Mouse (Mus musculus): ENCODE data around the gene Sirt4.
"Not testable (repeated sequence)": the region's sequence is repeated elsewhere in the genome, so short reads cannot be mapped to it uniquely, and the experiment has no call there.

Sirt4 gene

GRCm38 (mm10) chr5:115514896-115515587, 30.5 kb upstream of the Sirt4 start:
- no peak for DNase-seq (ENCODE audit: low read depth, low spot score)

GRCm38 (mm10) chr5:115514346-115514745, 29.8 kb upstream of the Sirt4 start:
- no peak for DNase-seq (ENCODE audit: low read depth, low spot score)

GRCm38 (mm10) chr5:115513721-115514120, 29.2 kb upstream of the Sirt4 start:
- no peak for DNase-seq (ENCODE audit: low read depth, low spot score)

- no peak for DNase-seq (ENCODE audit: low read depth, low spot score)
Observed at GRCm38 (mm10) chr5:115513246-115513645, 28.7 kb upstream of the Sirt4 start.

DNA sequence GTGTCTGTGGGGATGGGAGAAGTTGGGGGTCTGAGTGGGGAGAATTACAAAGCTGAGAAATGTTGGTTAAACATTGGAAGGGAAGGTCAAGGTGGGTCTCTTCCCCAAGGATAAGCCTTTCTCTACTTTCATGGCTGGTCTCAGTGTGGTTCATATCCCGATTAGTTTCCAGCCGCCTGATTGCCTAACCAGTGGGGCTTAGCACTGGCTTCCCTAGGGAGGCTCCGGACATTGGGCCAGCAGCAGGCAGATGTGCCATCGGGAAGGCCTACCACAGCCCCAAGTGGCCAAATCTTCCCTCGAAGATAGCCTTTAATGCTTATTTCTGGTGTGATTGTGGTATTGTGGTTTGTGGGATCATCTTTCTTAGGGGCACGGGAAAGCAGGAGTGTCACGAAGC, 27.9 kb upstream of the Sirt4 start:
- no peak for DNase-seq (ENCODE audit: low read depth, low spot score)

GRCm38 (mm10) chr5:115509790-115510689, 25.5 kb upstream of the Sirt4 start:
- DNase-seq (ENCODE audit: low read depth, low spot score) = no peak

GRCm38 (mm10) chr5:115509321-115509761, 24.8 kb upstream of the Sirt4 start:
- no peak for DNase-seq (ENCODE audit: low read depth, low spot score)

DNA sequence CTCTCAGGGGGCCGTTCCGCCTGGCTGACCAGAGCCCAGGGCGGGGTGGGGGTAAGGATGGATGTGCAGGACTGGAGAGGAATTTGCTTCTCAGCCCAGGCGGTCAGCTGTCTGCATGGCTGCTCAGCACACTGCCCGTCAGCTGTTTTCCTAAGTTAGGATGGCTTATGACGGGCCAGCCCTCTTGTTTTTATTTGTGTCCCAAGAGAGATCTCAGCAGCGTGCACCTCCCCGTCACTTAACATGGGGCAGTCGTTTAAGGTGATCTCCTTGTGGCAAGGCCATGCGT, 24.3 kb upstream of the Sirt4 start:
- DNase-seq (ENCODE audit: low read depth, low spot score) = no peak

DNA sequence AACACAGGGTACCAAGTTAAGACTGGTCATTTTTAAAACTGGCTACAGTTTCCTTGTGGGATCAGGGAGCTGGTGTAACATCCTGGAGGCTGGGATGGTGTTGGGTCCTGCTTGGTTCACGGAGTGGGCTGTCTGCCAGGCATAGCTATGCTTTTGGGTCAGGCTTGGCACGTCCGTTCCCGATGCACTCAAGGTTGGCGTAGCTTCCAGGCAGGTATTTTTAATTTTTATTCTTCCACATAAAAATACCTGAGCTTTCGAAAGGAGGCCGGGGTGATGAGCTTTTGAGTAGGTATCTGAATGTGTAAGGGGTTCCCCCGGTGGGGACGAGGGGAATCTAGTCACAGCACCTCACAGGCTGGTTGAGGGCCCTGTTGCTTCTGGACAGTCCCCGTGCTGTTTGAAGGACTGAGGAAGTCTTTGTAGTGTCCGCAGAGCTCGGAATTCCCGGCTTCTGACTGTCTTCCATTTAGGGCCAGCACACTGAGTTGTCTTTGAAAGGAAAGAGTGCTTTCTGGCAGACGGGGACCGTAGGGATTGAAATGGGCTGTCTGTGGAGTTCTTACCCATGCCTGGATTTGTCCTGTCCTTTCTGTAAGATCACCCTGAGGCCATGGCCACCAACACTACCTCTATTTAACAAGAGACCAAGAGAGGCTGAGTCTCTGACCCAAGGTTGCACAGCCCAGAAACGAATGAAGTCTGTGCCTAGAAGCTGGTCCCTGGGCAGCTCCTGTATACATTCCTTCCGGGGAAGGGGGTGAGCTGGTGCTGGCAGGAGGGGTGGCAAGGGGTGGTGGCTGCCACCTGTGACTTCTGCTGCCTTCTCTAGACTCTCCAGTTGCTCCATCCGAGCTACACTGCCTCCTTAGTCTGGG, 23.7 kb upstream of the Sirt4 start:
- no peak for DNase-seq (ENCODE audit: low read depth, low spot score)

DNA sequence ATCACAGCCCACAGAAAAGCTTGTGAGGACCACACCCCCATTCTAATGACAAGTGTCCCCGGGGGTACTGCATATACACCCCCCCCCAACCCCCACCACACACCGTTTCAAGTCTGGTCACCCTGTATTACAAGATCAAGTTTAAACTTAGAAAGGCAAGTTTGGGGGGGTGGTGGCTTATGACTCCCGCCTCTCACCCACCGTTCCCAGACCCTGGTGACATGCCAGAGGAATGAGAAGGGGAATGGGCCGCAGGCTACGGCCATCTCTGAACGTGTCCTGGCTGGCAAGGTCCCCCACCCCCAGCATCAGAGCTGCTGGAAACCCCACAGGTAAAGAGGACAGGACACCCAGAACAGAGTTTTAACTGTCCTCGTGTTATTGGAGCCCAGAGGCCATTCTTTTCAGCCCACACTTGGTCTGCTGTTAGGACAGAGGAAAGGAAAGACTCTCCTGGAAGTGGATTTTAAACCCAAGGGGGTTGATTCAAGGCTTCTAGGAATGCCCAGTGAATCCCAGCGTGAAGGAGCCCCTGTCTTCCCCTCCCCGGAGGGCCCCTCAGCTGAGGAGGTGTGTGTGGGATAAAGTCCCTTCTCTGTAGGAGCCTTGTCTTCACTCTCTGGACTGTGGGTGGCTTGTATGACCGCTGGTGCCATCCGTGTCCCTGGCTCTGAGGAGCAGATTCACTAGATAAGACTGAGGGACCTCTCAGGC, 22.9 kb upstream of the Sirt4 start:
- no peak for DNase-seq (ENCODE audit: low read depth, low spot score)

DNA sequence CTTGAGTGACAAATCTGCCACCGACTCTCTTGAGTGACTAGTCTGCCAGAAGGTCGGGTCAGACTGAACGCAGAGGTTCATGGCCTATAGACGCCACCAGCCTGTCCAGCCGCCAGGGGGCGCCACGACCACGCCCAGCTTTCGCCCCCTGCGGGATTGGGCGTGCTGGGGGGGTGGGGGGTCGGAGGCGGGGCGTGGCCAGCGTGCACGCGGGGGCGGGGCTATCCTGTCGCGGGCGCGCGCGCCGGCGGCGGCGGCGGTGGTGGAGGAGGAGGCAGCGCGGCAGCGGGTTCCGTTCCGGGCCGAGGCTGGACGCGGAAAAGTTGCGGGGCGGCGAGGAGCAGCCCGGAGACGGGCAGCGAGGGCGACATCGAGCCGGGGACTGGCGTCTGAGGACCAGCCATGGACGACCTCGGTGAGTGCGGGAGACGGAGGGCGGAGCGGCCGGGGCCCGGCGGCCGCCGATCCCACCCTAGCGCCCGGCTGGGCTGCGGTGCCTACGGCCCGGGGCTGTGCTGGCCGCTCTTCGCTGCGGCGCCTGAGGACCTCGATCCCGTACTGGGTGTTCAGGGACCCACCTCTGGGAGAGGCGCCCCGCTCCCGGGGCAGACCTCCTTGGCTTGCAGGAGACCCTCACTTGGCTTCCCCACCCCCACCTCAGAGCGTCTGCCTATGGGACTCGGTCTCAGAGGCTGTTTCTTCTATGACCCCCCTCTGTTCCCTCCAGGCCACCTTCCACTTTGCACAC, 22.1 kb upstream of the Sirt4 start, which contains the start of gene Pxn:
TSS of gene Pxn (plus strand) at position 223 of the 748 bp plus-strand sequence.
- no peak for DNase-seq (ENCODE audit: low read depth, low spot score)

GRCm38 (mm10) chr5:115505617-115506016, 21.1 kb upstream of the Sirt4 start:
- DNase-seq (ENCODE audit: low read depth, low spot score) = not testable (repeated sequence)

GRCm38 (mm10) chr5:115503035-115503434, 18.5 kb upstream of the Sirt4 start:
- DNase-seq (ENCODE audit: low read depth, low spot score) = no peak

- DNase-seq (ENCODE audit: low read depth, low spot score) = no peak
Observed at GRCm38 (mm10) chr5:115500383-115500935, 15.9 kb upstream of the Sirt4 start.

- DNase-seq (ENCODE audit: low read depth, low spot score) = no peak
Observed at GRCm38 (mm10) chr5:115498307-115499240, 14.0 kb upstream of the Sirt4 start.

DNA sequence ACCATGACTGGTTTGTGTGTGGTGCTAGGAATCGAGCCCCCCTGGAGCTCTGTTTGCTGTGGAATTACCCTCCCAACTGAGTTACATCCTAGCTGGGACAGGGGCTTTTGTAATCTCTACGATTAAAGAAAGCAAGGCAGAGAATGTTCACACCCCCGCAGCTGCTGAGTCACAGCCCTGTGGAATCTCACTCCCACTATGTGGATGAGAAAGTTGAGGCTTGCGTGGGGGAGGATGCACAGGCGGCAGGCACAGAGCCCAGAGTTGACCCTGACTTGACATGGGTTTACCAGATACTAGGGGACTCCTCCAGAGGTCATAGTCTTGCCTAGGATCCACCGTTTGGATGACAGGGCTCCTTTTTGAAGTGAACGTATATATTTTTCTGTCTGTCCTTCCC, 12.5 kb upstream of the Sirt4 start:
- DNase-seq (ENCODE audit: low read depth, low spot score) = no peak

DNA sequence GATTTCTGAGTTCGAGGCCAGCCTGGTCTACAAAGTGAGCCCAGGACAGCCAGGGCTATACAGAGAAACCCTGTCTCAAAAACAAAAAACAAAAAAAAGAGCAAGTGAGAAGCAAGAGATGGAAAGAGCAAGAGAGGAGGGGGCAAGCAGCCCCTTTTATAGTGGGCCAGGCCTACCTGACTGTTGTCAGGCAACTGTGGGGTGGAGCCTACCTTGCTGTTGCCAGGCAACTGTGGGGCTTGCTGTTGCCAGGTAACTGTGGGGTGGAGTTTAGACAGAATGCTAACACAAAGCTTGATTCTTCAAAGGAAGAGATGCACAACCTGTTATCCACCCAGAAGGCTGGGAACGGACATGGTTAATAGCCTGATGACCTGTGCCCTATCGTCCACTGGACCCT, 11.1 kb upstream of the Sirt4 start:
- not testable (repeated sequence) for DNase-seq (ENCODE audit: low read depth, low spot score)

DNA sequence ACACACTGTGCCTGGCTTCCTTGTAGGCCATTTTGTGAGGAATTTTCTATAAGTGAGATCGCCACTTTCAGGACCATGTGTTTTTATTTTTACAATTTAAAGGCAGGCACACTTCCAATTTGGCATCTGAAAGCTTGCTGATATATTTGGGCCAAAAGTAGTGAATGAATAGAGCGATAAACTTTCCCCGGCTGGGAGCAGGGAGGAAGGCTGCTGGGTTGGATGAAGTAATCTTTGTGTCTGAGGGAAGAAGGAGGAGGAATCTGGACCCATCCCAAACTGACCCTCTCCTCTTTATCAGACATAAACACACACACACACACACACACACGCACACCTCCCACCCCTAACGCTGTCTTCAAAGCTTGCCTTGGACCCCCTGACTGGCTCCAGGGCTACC, 8.9 kb upstream of the Sirt4 start:
- peak; percentile 39 for DNase-seq (ENCODE audit: low read depth, low spot score)

DNA sequence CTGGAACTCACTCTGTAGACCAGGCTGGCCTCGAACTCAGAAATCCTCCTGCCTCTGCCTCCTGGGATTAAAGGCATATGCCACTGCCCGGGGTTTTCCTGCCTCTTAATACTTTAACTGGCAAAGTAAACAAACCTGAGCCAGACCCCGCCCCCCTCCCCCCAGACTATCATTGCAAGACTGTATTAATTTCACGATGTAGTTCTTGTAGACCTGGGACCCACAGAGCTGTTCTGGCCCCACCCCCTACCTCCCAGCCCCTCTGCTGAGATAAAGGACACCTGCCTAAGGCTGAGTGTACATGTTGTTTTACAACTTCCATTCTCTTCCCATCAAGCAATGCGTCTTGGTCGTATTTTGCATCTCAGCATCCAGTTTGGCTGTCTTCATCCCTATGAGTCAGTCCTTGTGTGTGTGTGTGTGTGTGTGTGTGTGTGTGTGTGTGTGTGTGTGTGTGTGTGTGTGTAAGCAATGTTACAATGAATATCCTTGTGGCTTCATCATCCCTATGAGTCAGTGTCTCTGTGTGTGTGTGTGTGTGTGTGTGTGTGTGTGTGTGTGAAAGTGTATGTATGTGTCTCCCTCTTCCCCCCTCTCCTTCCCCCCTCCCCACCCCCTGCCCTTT, 8.3 kb upstream of the Sirt4 start:
- DNase-seq (ENCODE audit: low read depth, low spot score) = no peak
